Mouse (Mus musculus): ENCODE measurements around the gene Slc25a43. TPM values are rescaled to one million over a fixed set of nuclear protein-coding genes. Genes with fewer than 3 reads are reported as not detected.

Gene Slc25a43
- polyA plus RNA-seq, 1 experiment from 2014 or later: 0.83 TPM

GRCm38 (mm10) chrX:36758566-36758965 lies 15.1 kb downstream of the Slc25a43 start:
- ATAC-seq (ENCODE audit: low FRiP score, low read depth): no peak
- Histone ChIP-seq H3K27ac (replicated peaks) (no peak overlapping the region), H3K9me3 (no peaks in the 10 kb centered on the region), H3K9ac (replicated peaks) (no peak overlapping the region), H3K4me1 (peaks cover 12% of the 10 kb centered on the region; the same call in 1 of the 2 replicates), H3K4me2 (replicated peaks) (no peak overlapping the region), H3K27me3 (no peaks in the 10 kb centered on the region), H3K36me3 (no peaks in the 10 kb centered on the region), H3K4me3 (no peak overlapping the region)
- 65% methylated on average over 6 of the region's 6 CpGs for WGBS

GRCm38 (mm10) chrX:36760946-36761635 lies 17.6 kb downstream of the Slc25a43 start:
- H3K4me3 ChIP-seq: no peak overlapping the region

DNA sequence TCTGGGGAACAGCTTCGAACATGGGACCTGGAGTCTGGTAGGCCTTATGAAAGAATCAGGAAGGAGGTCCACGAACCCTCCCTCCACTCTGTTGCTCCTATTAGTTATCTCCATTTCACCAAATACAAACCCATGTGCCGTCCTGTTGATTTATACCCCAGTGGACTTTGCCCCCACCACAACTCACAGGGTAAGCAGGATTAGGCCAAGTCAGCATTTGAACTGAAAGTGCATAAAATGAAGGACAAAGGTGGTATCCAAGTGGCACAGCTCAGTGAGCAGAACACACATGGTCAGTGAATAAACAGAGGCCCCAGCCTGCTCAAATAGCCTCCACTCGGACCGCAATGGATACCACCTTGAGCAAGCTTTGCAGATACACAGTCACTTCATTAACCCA lies 18.8 kb downstream of the Slc25a43 start:
- no peak overlapping the region for H3K4me3 ChIP-seq
- peaks cover 15% of the 10 kb centered on the region; the same call in 1 of the 2 replicates for H3K4me1 ChIP-seq
- H3K27me3 ChIP-seq: no peaks in the 10 kb centered on the region
- H3K9me3 ChIP-seq: no peaks in the 10 kb centered on the region
- H3K36me3 ChIP-seq: no peaks in the 10 kb centered on the region
- peak overlapping the region; percentile 28 for H3K4me2 ChIP-seq (replicated peaks)
- H3K9ac ChIP-seq (replicated peaks): no peak overlapping the region
- H3K27ac ChIP-seq (replicated peaks): peak overlapping the region; percentile 87
- 63% methylated on average over 5 of the region's 5 CpGs for WGBS
- ATAC-seq (ENCODE audit: low FRiP score, low read depth): no peak

More at GRCm38 (mm10) chrX:36760946-36761635, 17.6 kb downstream of the Slc25a43 start:
- Histone ChIP-seq H3K27ac (replicated peaks) (peak overlapping the region; percentile 79), H3K4me2 (replicated peaks) (peak overlapping the region; percentile 25; the same call in 1 of the 2 replicates), H3K4me1 (peaks cover 15% of the 10 kb centered on the region; the same call in 1 of the 2 replicates), H3K36me3 (no peaks in the 10 kb centered on the region), H3K9ac (replicated peaks) (no peak overlapping the region), H3K27me3 (no peaks in the 10 kb centered on the region), H3K9me3 (no peaks in the 10 kb centered on the region)
- ATAC-seq (ENCODE audit: low FRiP score, low read depth): no peak; the same call in 1 of the 2 replicates
- WGBS: 37% methylated on average over 6 of the region's 6 CpGs

GRCm38 (mm10) chrX:36762894-36763293 lies 19.4 kb downstream of the Slc25a43 start:
- Histone ChIP-seq H3K9ac (replicated peaks) (no peak overlapping the region), H3K4me3 (0 out of 2 replicates have a peak overlapping the region, but pooled peaks have one; percentile 9), H3K4me2 (replicated peaks) (peak overlapping the region; percentile 29), H3K9me3 (no peaks in the 10 kb centered on the region), H3K27me3 (no peaks in the 10 kb centered on the region), H3K4me1 (peaks cover 15% of the 10 kb centered on the region; the same call in 1 of the 2 replicates), H3K27ac (replicated peaks) (peak overlapping the region; percentile 87), H3K36me3 (no peaks in the 10 kb centered on the region)
- 47% methylated on average over 4 of the region's 4 CpGs for WGBS
- peak; percentile 18; the same call in 1 of the 2 replicates for ATAC-seq (ENCODE audit: low FRiP score, low read depth)

DNA sequence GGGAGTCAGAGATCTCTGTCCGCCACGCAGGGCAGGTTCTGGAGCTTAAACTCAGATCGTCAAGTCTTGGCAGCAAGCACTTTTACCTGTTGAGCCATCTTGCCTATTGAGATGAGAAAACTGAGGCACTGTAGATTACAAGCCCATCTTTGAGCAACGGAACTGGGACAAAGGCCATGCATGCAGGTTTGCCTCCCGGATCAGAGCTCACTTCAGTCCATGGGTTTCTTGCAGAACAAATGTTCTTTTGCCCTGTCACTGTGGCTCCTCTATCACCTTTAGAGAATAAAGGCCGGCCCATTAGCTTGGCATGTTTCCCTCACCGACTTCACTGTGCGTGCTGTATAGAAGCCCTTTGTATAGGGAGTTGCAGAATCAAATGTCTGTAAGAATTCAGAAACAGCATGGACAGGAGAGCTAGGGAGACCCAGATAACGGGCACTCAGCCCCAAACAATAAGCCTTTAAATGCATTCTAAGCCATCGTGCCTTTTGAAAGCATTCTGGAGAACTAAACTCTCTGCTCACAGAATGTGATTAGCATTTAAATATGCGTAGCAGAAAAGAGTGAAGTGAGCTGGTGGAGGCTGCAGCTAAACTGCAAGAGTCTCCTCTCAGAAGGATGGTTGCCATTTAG lies 20.0 kb downstream of the Slc25a43 start:
- Histone ChIP-seq H3K4me3 (0 out of 2 replicates have a peak overlapping the region, but pooled peaks have one; percentile 9), H3K36me3 (no peaks in the 10 kb centered on the region), H3K9me3 (no peaks in the 10 kb centered on the region), H3K4me2 (replicated peaks) (peak overlapping the region; percentile 29), H3K4me1 (peaks cover 15% of the 10 kb centered on the region; the same call in 1 of the 2 replicates), H3K27ac (replicated peaks) (peak overlapping the region; percentile 87), H3K27me3 (no peaks in the 10 kb centered on the region), H3K9ac (replicated peaks) (no peak overlapping the region)
- peak; percentile 78 for ATAC-seq (ENCODE audit: low FRiP score, low read depth)
- WGBS: 34% methylated on average over 11 of the region's 11 CpGs

DNA sequence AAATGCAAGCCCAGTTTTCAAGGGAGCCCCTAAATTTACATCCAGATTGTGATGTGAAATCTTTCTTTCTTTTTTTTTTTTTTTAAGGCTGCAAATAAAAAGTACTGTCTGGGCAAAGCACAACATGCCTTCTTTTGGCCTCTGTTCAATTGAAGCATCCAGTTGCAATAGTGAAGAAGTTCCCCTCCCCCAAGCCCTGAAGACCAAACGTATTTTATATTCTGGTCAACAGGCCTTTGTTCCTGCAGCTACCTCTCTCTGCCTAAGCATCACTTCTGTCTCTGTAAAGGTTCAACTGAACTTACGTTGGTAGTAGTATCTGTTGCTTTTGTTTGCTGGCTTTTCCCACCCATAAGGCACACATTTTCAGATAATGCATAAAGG lies 20.5 kb downstream of the Slc25a43 start:
- Histone ChIP-seq H3K36me3 (no peaks in the 10 kb centered on the region), H3K27me3 (no peaks in the 10 kb centered on the region), H3K4me2 (replicated peaks) (peak overlapping the region; percentile 19; the same call in 1 of the 2 replicates), H3K4me3 (no peak overlapping the region), H3K9ac (replicated peaks) (no peak overlapping the region), H3K27ac (replicated peaks) (peak overlapping the region; percentile 87), H3K9me3 (no peaks in the 10 kb centered on the region), H3K4me1 (peaks cover 15% of the 10 kb centered on the region; the same call in 1 of the 2 replicates)
- ATAC-seq (ENCODE audit: low FRiP score, low read depth): peak; percentile 57
- WGBS: 20% methylated on average over 2 of the region's 2 CpGs

DNA sequence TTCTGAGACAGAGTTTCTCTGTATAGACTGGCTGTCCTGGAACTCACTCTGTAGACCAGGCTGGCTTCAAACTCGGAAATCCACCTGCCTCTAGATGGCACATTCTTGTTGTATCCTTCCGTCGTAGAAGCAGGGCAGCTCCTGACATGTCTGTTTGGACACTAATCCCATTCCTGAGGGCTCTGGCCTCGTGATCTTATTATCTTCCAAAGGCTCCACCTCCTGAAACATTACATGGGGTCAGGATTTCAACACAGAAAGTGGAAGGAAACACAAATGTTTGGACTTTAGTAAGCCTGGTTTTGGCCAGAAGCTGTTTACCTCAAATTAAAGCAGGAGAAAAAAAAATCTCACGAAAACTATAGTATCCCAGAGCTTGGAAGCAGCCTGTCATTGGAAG lies 23.9 kb downstream of the Slc25a43 start:
- Histone ChIP-seq H3K4me2 (replicated peaks) (no peak overlapping the region), H3K9me3 (no peaks in the 10 kb centered on the region), H3K4me1 (0 out of 2 replicates have a peak, but pooled peaks cover 4% of the 10 kb centered on the region), H3K9ac (replicated peaks) (no peak overlapping the region), H3K27me3 (no peaks in the 10 kb centered on the region), H3K27ac (replicated peaks) (no peak overlapping the region), H3K36me3 (no peaks in the 10 kb centered on the region), H3K4me3 (no peak overlapping the region)
- no peak for ATAC-seq (ENCODE audit: low FRiP score, low read depth)
- WGBS: 43% methylated on average over 5 of the region's 5 CpGs

DNA sequence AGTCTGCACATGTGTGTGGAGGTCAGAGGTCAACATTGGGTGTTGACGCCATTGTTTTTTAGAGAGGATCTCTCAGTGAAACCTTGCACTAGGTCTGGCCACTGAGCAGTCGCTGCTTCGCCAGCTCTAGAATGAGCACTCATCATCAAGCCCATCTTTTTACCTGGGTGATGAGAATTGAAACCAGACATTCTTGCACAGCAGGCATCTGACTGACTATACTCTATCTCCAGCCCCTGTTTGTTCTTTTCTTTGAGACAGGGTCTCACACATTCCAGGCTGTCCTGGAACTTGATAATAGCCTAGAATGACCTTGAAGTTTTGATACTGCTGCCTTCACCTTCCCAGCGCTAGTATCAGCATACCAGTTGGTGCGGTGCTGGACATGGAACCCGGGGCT lies 29.1 kb downstream of the Slc25a43 start:
- no peak overlapping the region for H3K4me2 ChIP-seq (replicated peaks)
- H3K9me3 ChIP-seq: no peaks in the 10 kb centered on the region
- ATAC-seq (ENCODE audit: low FRiP score, low read depth): no peak
- WGBS: 87% methylated on average over 6 of the region's 6 CpGs
- H3K27me3 ChIP-seq: no peaks in the 10 kb centered on the region
- H3K4me3 ChIP-seq: no peak overlapping the region
- H3K9ac ChIP-seq (replicated peaks): no peak overlapping the region
- no peaks in the 10 kb centered on the region for H3K36me3 ChIP-seq
- no peaks in the 10 kb centered on the region for H3K4me1 ChIP-seq
- H3K27ac ChIP-seq (replicated peaks): no peak overlapping the region

GRCm38 (mm10) chrX:36775520-36775919 lies 32.1 kb downstream of the Slc25a43 start:
- Histone ChIP-seq H3K4me2 (replicated peaks) (no peak overlapping the region), H3K36me3 (no peaks in the 10 kb centered on the region), H3K4me1 (no peaks in the 10 kb centered on the region), H3K9me3 (no peaks in the 10 kb centered on the region), H3K4me3 (no peak overlapping the region), H3K27me3 (no peaks in the 10 kb centered on the region), H3K27ac (replicated peaks) (no peak overlapping the region), H3K9ac (replicated peaks) (no peak overlapping the region)
- no peak for ATAC-seq (ENCODE audit: low FRiP score, low read depth)
- WGBS: 87% methylated on average over 5 of the region's 5 CpGs

DNA sequence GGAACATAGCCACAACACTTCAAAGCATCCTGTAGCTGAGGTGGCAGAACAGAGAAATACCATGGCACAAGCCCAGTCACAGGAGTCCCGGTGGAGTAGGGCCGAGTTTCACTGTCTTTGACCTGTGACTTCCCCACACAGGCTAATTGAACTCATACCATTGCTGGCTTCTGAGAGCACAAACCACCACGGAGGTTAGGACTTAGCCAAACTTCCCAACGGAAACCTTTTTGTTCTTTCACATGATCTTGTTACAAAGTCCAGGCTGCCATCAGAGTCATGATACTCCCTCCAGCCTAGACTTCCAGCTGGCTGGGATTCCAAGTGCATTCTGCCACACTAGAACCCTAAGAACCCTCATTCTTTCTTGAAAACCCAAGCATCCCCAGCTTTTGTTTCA lies 34.2 kb downstream of the Slc25a43 start:
- Histone ChIP-seq H3K27me3 (no peaks in the 10 kb centered on the region), H3K4me1 (no peaks in the 10 kb centered on the region), H3K36me3 (no peaks in the 10 kb centered on the region), H3K9me3 (no peaks in the 10 kb centered on the region), H3K4me2 (replicated peaks) (no peak overlapping the region), H3K4me3 (no peak overlapping the region), H3K27ac (replicated peaks) (no peak overlapping the region), H3K9ac (replicated peaks) (no peak overlapping the region)
- ATAC-seq (ENCODE audit: low FRiP score, low read depth): no peak
- 86% methylated on average over 4 of the region's 4 CpGs for WGBS

DNA sequence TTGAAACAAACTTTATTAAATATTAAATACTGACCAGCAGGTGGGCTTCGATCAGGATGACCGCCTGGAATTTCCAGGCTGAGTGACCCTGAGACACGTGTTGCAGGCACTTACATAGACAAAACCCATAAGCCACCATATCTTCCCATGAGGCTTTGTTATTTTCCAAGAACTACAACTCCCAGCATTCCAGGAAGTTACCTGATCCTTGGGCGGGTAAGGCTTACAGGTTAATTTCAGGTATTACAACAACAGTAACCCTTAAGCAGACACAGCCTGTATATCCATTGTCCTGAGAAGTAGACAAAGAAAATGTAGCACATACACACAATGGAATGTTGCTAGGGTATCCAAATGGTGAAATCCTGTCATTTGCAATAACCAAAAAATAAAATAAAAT lies 45.9 kb downstream of the Slc25a43 start:
- WGBS: 68% methylated on average over 4 of the region's 4 CpGs

GRCm38 (mm10) chrX:36794571-36794970 lies 51.1 kb downstream of the Slc25a43 start:
- no peak for ATAC-seq (ENCODE audit: low FRiP score, low read depth)
- 68% methylated on average over 5 of the region's 5 CpGs for WGBS
- 0 out of 2 replicates have a peak, but pooled peaks cover 5% of the 10 kb centered on the region for H3K4me1 ChIP-seq
- H3K27me3 ChIP-seq: no peaks in the 10 kb centered on the region
- no peak overlapping the region for H3K9ac ChIP-seq (replicated peaks)
- H3K9me3 ChIP-seq: no peaks in the 10 kb centered on the region
- peaks cover 10% of the 10 kb centered on the region for H3K36me3 ChIP-seq
- no peak overlapping the region for H3K4me2 ChIP-seq (replicated peaks)
- H3K4me3 ChIP-seq: no peak overlapping the region
- no peak overlapping the region for H3K27ac ChIP-seq (replicated peaks)

More for the DNA sequence above, 45.9 kb downstream of the Slc25a43 start:
- Histone ChIP-seq H3K27ac (replicated peaks) (no peak overlapping the region), H3K4me3 (no peak overlapping the region), H3K9ac (replicated peaks) (no peak overlapping the region), H3K27me3 (no peaks in the 10 kb centered on the region), H3K4me1 (no peaks in the 10 kb centered on the region), H3K9me3 (no peaks in the 10 kb centered on the region), H3K36me3 (no peaks in the 10 kb centered on the region), H3K4me2 (replicated peaks) (no peak overlapping the region)
- no peak for ATAC-seq (ENCODE audit: low FRiP score, low read depth)
